Mouse (Mus musculus): ENCODE results near the gene Lpin1.

DNA sequence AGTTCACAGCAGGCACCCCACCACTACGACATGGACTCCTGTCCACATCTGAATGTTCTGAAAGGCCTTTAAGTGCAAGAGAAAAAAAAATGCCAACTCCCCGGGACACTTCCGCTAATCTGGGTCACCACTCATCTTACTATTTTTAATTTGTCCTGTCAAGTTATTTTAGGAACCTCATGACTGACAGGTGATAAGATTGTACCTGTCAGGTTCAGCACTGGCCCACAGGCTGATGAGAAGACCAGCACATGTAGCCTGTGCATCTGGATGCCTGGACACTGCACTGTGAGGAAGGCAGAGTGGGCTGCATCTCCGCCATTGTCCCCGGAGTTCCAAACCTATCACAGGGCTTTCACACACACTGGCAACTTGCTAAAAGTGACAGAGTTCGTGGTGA, 39.1 kb upstream of the Lpin1 start:
- TF ChIP-seq CTCF (IDR thresholded peaks at IDR 0.05; ENCODE audit: borderline replicate concordance, insufficient read depth, low read depth, low read length) = no peak
- no peak for TF ChIP-seq POLR2A (IDR thresholded peaks at IDR 0.05; ENCODE audit: borderline replicate concordance, insufficient read depth, low read length)

All from cerebellum, adult 2 months (tissue).